Mouse (Mus musculus) ES-E14 (cell line): Measurements from ENCODE around the gene Cop1. TPM values are rescaled to one million over a fixed set of nuclear protein-coding genes. Genes with fewer than 3 reads are reported as not detected.
A peak's percentile ranks its signal among the peaks of the same experiment; 100 is the strongest.

Experiments
- DNase-seq: peaks from one replicate; pipeline ENCODE4 v3.0.0-alpha.2; 2013; ENCODE audit warnings: low read depth, low spot score
- H3K27ac ChIP-seq: 2 replicates; pipeline ENCODE4 v1.5.1; 2012; ENCODE audit warnings: low read depth, mild to moderate bottlenecking, low read length, moderate library complexity, mixed read lengths; ENCODE audit not compliant: poor library complexity, insufficient read depth, severe bottlenecking
- H3K36me3 ChIP-seq: 2 replicates; pipeline ENCODE4 v1.6.1; 2012; ENCODE audit warnings: mild to moderate bottlenecking, low read length, moderate library complexity, mixed read lengths; ENCODE audit not compliant: control insufficient read depth, poor library complexity, insufficient read depth, severe bottlenecking
- H3K4me1 ChIP-seq, 2 experiments: fragments of 150-350 bp in 1 of 2; sonication (generic) in 1 of 2; 2 replicates each; pipeline ENCODE4 v1.6.1; 2012; ENCODE audit warnings: low read length in 2 of 2, mild to moderate bottlenecking in 1 of 2, mixed read lengths in 1 of 2; ENCODE audit not compliant: control insufficient read depth in 2 of 2, insufficient read depth in 2 of 2, poor library complexity in 1 of 2
- H3K4me3 ChIP-seq, 2 experiments: fragments of 150-350 bp in 1 of 2; sonication (generic) in 1 of 2; 2 replicates each; pipeline ENCODE4 v1.5.1; 2012; ENCODE audit warnings: low read length in 2 of 2, low read depth in 1 of 2, mild to moderate bottlenecking in 1 of 2, mixed read lengths in 1 of 2; ENCODE audit not compliant: insufficient read depth in 1 of 2, poor library complexity in 1 of 2, severe bottlenecking in 1 of 2
- H3K9ac ChIP-seq: 2 replicates; pipeline ENCODE4 v1.6.1; 2012; ENCODE audit warnings: low read depth, mild to moderate bottlenecking, low read length, mixed read lengths; ENCODE audit not compliant: poor library complexity, insufficient read depth, severe bottlenecking
- H3K9me3 ChIP-seq: fragments of 150-350 bp; sonication (generic); 2 replicates; pipeline ENCODE4 v1.6.1; 2012; ENCODE audit warnings: low read depth, mild to moderate bottlenecking, low read length; ENCODE audit not compliant: control insufficient read depth, insufficient read depth
- CHD2 ChIP-seq: IDR thresholded peaks from 2 replicates; pipeline ENCODE4 v1.6.1; 2014; ENCODE audit warnings: mild to moderate bottlenecking, low read depth, low read length, inconsistent platforms
- HCFC1 ChIP-seq: IDR thresholded peaks from 2 replicates; pipeline ENCODE4 v1.6.1; 2012; ENCODE audit warnings: low read length, inconsistent platforms, borderline replicate concordance; ENCODE audit not compliant: insufficient read depth
- MAFK ChIP-seq: IDR thresholded peaks from 2 replicates; pipeline ENCODE4 v1.6.1; 2014; ENCODE audit warnings: mild to moderate bottlenecking, low read depth, low read length, inconsistent platforms; ENCODE audit not compliant: insufficient read depth
- ZC3H11A ChIP-seq: IDR thresholded peaks from 2 replicates; pipeline ENCODE4 v1.6.1; 2012; ENCODE audit warnings: low read depth, mild to moderate bottlenecking, inconsistent platforms, low read length, borderline replicate concordance
- ZNF384 ChIP-seq: IDR thresholded peaks from 2 replicates; pipeline ENCODE4 v1.6.1; 2012; ENCODE audit warnings: low read depth, low read length, inconsistent platforms
- in situ Hi-C, 2 experiments: fragments of 600-800 bp; cut with MboI; formaldehyde crosslinking; loops; one replicate each; pipeline ENCODE4 v1.15.1; 2025; ENCODE audit warnings: low sequenced_read_pairs in 2 of 2, inconsistent platforms in 1 of 2; ENCODE audit not compliant: unreplicated experiment in 2 of 2
- total RNA-seq: library from RNA; depleted of rRNA; stranded (reverse); fragments of 300-350 nt; gene quantifications from 2 replicates; pipeline ENCODE4 v1.2.3, GENCODE M21; 2012

The Cop1 gene
- total RNA-seq, 1 experiment, result 92.3 TPM

DNA sequence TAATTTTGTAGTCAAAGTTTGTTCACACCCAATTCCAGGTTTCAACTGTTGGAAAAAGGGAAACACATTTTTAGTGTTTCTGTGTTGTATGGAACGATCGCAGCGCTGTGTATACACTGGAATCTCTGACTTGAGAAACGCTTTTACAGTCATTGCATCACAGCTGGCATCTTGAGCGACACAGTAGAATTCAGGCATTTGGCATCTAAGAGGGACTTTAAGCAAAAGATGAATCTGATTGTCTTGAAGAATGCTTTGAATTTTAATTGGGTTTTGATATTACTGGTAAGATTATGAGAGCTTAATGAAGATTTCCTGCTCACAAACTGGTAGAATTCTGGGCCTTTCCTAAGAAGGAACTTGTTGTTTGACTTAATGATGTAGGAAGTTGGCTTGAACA is 1.3 kb downstream of the Cop1 start:
- Histone ChIP-seq H3K4me3 (peak overlapping the region; percentile 80 to 95), H3K27ac (no peak overlapping the region), H3K9me3 (no peaks in the 10 kb centered on the region), H3K36me3 (no peaks in the 10 kb centered on the region), H3K9ac (no peak overlapping the region), H3K4me1 (peaks cover 0 to 2% of the 10 kb centered on the region in 2 experiments; a peak in 1 of 4 replicates)
- TF ChIP-seq ZC3H11A, result no peak
- no peak for TF ChIP-seq ZNF384
- TF ChIP-seq CHD2, result no peak
- no peak for TF ChIP-seq MAFK
- TF ChIP-seq HCFC1, result no peak
- in situ Hi-C loops, result no loop called here
- no peak for DNase-seq

DNA sequence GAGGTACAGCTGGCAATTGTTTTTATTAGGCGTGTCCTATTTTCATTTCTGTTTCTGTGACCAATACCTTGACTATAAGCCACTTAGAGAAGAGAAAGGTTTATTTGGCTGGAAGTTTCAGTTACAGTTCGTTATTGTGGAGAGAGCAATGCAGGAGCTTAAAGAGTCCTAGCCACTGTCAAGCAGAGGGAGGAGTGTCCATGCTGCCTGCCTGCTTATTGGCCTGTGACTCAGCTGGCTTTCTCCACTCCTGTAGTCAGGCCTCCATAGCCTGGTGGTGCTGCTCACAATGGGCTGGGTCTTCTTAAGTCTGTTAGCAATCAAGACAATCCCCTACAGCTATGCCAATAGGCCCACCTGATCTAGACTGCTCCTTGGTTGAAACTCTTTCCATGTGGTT is 2.4 kb downstream of the Cop1 start:
- H3K9ac ChIP-seq, result no peak overlapping the region
- H3K4me1 ChIP-seq, result peaks cover 0 to 2% of the 10 kb centered on the region in 2 experiments; a peak in 1 of 4 replicates
- H3K4me3 ChIP-seq, result no peak overlapping the region
- no peaks in the 10 kb centered on the region for H3K36me3 ChIP-seq
- no peak for TF ChIP-seq HCFC1
- no peak for TF ChIP-seq ZC3H11A
- no peak for TF ChIP-seq MAFK
- TF ChIP-seq ZNF384, result no peak
- no peak for TF ChIP-seq CHD2
- no peak for DNase-seq
- no peaks in the 10 kb centered on the region for H3K9me3 ChIP-seq
- no peak overlapping the region for H3K27ac ChIP-seq
- in situ Hi-C loops, result no loop called here

DNA sequence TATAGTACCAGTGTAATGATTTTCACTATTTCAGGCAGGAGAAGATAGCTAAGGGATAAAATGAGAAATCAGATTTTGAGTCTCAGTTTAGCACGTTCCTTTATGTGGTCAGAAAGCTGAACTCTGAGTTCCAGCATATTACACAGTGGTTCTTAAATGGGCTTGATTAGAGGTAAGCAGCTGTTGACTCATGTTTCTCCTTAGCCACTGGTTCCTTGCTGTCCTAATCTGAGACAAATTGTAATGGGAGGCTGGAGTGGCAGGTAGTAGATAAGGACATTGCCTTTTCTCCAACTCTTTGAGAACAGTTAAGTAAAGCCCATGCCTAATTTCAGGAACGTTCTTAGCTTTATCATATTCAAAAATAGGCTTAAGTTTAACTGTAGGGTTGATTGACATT is 3.6 kb downstream of the Cop1 start:
- Histone ChIP-seq H3K9me3 (no peaks in the 10 kb centered on the region), H3K36me3 (no peaks in the 10 kb centered on the region; the same call in 1 of the 2 replicates), H3K4me3 (no peak overlapping the region), H3K4me1 (peaks cover 0 to 2% of the 10 kb centered on the region in 2 experiments; a peak in 1 of 4 replicates), H3K27ac (no peak overlapping the region), H3K9ac (no peak overlapping the region)
- in situ Hi-C loops, result no loop called here
- no peak for TF ChIP-seq ZNF384
- no peak for TF ChIP-seq CHD2
- DNase-seq, result no peak

DNA sequence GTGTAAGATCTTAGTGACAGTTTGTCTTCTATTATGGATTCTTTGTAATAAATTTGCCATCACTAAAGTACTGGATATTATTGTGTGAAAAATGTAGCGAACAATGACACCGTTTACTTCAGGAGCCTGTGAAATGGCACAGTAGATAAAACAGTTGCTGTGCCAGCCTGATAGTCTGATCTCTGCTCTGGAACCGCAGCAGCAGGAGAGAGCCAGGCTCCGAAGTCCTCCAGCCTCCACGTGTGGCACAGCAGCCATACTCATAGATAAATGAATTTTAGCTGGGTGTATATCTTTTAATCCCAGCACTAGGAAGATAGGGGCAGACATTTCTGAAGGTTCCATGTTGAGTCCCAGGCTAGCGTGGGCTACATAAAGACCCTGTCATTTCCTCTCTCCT is 6.0 kb downstream of the Cop1 start:
- Histone ChIP-seq H3K36me3 (no peaks in the 10 kb centered on the region; the same call in 1 of the 2 replicates), H3K9ac (no peak overlapping the region), H3K4me3 (no peak overlapping the region), H3K9me3 (no peaks in the 10 kb centered on the region), H3K4me1 (peaks cover 0 to 1% of the 10 kb centered on the region in 2 experiments; a peak in 1 of 4 replicates), H3K27ac (no peak overlapping the region)
- TF ChIP-seq CHD2 (no peak), MAFK (no peak), ZC3H11A (no peak), HCFC1 (no peak), ZNF384 (no peak)
- DNase-seq, result no peak
- in situ Hi-C loops, result no loop called here

DNA sequence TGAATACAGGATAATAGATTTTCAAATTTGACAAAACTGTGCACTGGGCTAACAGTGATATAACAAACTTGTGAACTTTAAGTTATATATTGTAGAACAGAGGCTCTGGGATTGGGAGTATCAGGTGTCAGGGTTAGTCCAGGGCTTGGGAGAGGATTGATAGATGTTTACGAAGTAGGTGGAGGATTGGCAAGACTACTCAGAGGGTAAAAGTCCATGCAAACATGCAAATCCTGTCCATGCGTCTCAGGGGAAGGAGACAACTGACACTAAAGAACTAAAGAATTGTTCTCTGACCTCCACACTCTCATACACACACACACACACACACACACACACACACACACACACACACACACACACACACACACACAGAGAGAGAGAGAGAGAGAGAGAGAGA is 18.2 kb downstream of the Cop1 start:
- Histone ChIP-seq H3K4me3 (no peak overlapping the region), H3K36me3 (peaks cover 4% of the 10 kb centered on the region), H3K9me3 (no peaks in the 10 kb centered on the region), H3K9ac (no peak overlapping the region), H3K4me1 (no peaks in the 10 kb centered on the region), H3K27ac (no peak overlapping the region)
- TF ChIP-seq MAFK (no peak), ZNF384 (no peak), CHD2 (no peak), ZC3H11A (no peak), HCFC1 (no peak)
- in situ Hi-C loops, result no loop called here
- DNase-seq, result no peak
